Mouse (Mus musculus): ENCODE data around the gene Cep85l.

DNA sequence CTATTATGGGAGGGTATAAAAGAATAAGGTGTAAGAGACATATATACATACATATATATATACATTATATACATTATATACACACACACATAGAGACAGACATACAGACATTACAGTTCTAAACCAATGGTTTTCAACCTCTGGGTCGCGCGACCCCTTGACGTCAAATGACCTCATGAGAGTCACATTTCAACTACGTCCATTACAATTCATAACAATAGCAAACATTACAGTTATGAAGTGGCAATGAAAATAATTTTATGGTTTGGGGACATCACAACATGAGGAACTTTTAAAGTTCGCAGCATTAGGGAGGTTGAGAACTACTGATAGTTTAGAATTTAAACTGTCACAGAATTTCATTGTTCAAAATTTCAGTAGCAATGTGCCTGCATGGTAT, 1.5 kb downstream of the Cep85l start:
- TF ChIP-seq EP300 (optimal IDR thresholded peaks at IDR 0.05), result no peak
- no peak for TF ChIP-seq CTCF (IDR thresholded peaks at IDR 0.05; ENCODE audit: low read depth)

All from stomach, postnatal 0 days (tissue).